Mouse (Mus musculus): Measurements from ENCODE around the gene Gm21987.

GRCm38 (mm10) chr16:38321452-38321935 lies 25.3 kb upstream of the Gm21987 start:
- TF ChIP-seq CTCF (IDR thresholded peaks at IDR 0.05; ENCODE audit: borderline replicate concordance, control insufficient read depth, extremely low read depth, insufficient read depth, low read length, poor library complexity) (peak; percentile 67; the same call in 1 of the 2 replicates), POLR2A (IDR thresholded peaks at IDR 0.05; ENCODE audit: control insufficient read depth, extremely low read depth, insufficient read depth, low read length, poor library complexity) (no peak)
